Mouse (Mus musculus) hindbrain, embryonic 12.5 days (tissue): Measurements from ENCODE around the gene Lpin2. TPM values are rescaled to one million over a fixed set of nuclear protein-coding genes. Genes with fewer than 3 reads are reported as not detected.
A peak's percentile ranks its signal among the peaks of the same experiment; 100 is the strongest.

Experiments used
- ATAC-seq: fragments of 200-750 bp; cut with Nextera tagmentation; 2 replicates; pipeline ENCODE4 v1.8.0; 2017; ENCODE audit warnings: moderate TSS enrichment; ENCODE audit not compliant: low FRiP score
- H3K27ac ChIP-seq: fragments of 300-500 bp; sonication (generic); 2 replicates; pipeline ENCODE4 v1.5.1; 2016; ENCODE audit warnings: mild to moderate bottlenecking
- H3K27me3 ChIP-seq: fragments of 300-500 bp; sonication (generic); 2 replicates; pipeline ENCODE4 v1.6.1; 2016; ENCODE audit warnings: mild to moderate bottlenecking
- H3K36me3 ChIP-seq: fragments of 300-500 bp; sonication (generic); 2 replicates; pipeline ENCODE4 v1.6.1; 2016; ENCODE audit warnings: mild to moderate bottlenecking
- H3K4me1 ChIP-seq: fragments of 300-500 bp; sonication (generic); 2 replicates; pipeline ENCODE4 v1.6.1; 2016
- H3K4me2 ChIP-seq: fragments of 300-500 bp; sonication (generic); replicated peaks from 2 replicates; pipeline ENCODE4 v1.6.1; 2016; ENCODE audit warnings: mild to moderate bottlenecking
- H3K4me3 ChIP-seq: fragments of 300-500 bp; sonication (generic); 2 replicates; pipeline ENCODE4 v1.5.1; 2016; ENCODE audit warnings: mild to moderate bottlenecking
- H3K9ac ChIP-seq: fragments of 300-500 bp; sonication (generic); 2 replicates; pipeline ENCODE4 v1.6.1; 2016; ENCODE audit warnings: mild to moderate bottlenecking, moderate library complexity
- H3K9me3 ChIP-seq: fragments of 300-500 bp; sonication (generic); replicated peaks from 2 replicates; pipeline ENCODE4 v1.6.1; 2016; ENCODE audit warnings: mild to moderate bottlenecking
- WGBS: fragments of 180-500 bp; shearing (Covaris S2); methylation state at CpG from one replicate; pipeline ENCODE4 v1.1.7; 2016; 5-methylcytosine and 5-hydroxymethylcytosine counted together
- polyA plus RNA-seq: library from polyadenylated mRNA; unstranded; fragments of >200 nt; fragmentation: Nextera tagmentation; extraction: Ambion mirVana; gene quantifications from 2 replicates; pipeline ENCODE4 v1.2.1, GENCODE M21; 2016

Gene Lpin2
- polyA plus RNA-seq, 1 experiment from 2014 or later: 43.1 TPM

- Histone ChIP-seq H3K4me2 (no peak overlapping the region), H3K27me3 (no peaks in the 10 kb centered on the region), H3K9ac (no peak overlapping the region), H3K9me3 (no peaks in the 10 kb centered on the region), H3K27ac (no peak overlapping the region), H3K36me3 (peaks cover 16% of the 10 kb centered on the region), H3K4me3 (no peak overlapping the region), H3K4me1 (no peaks in the 10 kb centered on the region; the same call in 1 of the 2 replicates)
- WGBS: 91% methylated on average over 9 of the region's 9 CpGs
- ATAC-seq: no peak
Measured at GRCm38 (mm10) chr17:71227128-71227895, 45.0 kb downstream of the Lpin2 start.

DNA sequence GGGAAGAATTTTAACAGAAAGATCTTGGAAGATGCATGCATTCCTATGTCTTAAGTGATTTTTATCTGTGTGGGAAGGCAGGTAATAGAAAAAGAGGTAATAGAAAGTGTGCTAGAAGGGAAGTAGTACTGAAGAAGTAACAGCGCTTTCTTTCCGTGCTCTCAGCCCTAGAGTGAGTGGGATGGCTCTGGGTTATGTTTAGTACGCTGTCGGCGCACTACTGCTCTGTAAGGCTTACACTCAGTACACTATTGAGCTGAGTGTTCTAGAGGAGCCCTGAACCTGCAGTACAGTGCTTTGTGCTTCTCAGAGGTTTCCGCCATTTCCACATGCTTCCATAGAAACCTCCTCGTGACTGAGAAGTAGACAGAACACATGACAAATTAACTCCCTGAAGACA, 46.3 kb downstream of the Lpin2 start:
- no peak overlapping the region for H3K4me2 ChIP-seq
- ATAC-seq: no peak
- H3K9ac ChIP-seq: no peak overlapping the region
- H3K9me3 ChIP-seq: no peaks in the 10 kb centered on the region
- H3K36me3 ChIP-seq: peaks cover 16% of the 10 kb centered on the region
- 86% methylated on average over 7 of the region's 7 CpGs for WGBS
- H3K27ac ChIP-seq: no peak overlapping the region
- H3K27me3 ChIP-seq: no peaks in the 10 kb centered on the region
- no peaks in the 10 kb centered on the region; the same call in 1 of the 2 replicates for H3K4me1 ChIP-seq
- H3K4me3 ChIP-seq: no peak overlapping the region

DNA sequence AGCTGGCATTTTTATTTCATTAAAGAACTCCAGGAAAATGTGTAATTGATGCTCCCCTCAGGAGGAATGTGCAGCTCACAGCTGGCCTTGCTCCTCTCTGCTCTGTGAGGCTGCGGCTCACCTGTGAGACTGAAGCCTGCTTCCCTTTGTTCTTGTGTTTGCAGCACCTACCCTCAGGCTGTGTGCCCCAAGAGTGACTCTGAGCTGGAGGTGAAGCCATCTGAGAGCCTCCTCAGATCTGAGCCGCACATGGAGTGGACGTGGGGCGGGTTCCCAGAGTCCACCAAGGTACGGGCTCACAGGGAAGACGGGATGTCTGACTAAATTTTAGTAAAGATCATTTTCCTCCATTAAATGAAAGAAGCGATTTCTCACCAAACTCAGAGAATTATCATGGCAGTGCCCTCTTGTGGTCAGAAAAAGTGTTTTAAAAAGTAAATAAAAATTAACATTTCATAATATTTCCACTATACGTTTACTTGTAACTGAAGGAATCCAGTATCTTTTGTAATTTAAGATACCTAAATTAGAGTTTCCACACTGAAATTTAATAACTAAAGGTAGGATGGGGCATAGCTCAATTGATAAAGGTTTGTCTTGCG, 47.8 kb downstream of the Lpin2 start:
- no peaks in the 10 kb centered on the region for H3K4me1 ChIP-seq
- no peaks in the 10 kb centered on the region for H3K9me3 ChIP-seq
- H3K4me3 ChIP-seq: no peak overlapping the region
- H3K27ac ChIP-seq: no peak overlapping the region; the same call in 1 of the 2 replicates
- ATAC-seq: no peak
- H3K4me2 ChIP-seq: no peak overlapping the region
- H3K9ac ChIP-seq: no peak overlapping the region
- peaks cover 15% of the 10 kb centered on the region for H3K36me3 ChIP-seq
- no peaks in the 10 kb centered on the region for H3K27me3 ChIP-seq
- WGBS: 77% methylated on average over 9 of the region's 9 CpGs

DNA sequence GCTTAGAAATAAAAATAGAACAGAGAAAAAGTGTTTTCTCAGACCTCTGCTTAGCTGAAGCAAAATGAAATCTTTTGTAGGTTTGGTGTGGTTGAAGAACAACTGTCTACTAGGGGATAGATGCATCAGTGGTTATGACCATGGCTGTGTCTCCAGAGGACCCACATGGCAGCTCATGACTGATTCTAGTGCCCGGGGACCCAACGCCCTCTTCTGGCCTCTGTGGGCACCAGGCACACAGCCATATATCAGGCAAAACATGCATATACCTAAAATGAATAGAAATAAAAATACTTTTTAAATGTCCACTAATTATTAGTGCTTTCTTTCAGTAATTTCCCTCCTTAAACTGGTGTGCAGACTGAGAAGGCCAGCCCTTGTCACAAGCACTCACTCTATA, 49.6 kb downstream of the Lpin2 start:
- WGBS: 89% methylated on average over 2 of the region's 2 CpGs
- Histone ChIP-seq H3K4me3 (no peak overlapping the region), H3K9ac (no peak overlapping the region), H3K36me3 (peaks cover 24% of the 10 kb centered on the region), H3K4me1 (no peaks in the 10 kb centered on the region), H3K9me3 (no peaks in the 10 kb centered on the region), H3K4me2 (no peak overlapping the region), H3K27ac (no peak overlapping the region), H3K27me3 (no peaks in the 10 kb centered on the region)
- ATAC-seq: no peak

GRCm38 (mm10) chr17:71233210-71233609, 50.9 kb downstream of the Lpin2 start:
- H3K4me1 ChIP-seq: no peaks in the 10 kb centered on the region
- no peak overlapping the region for H3K4me3 ChIP-seq
- H3K27ac ChIP-seq: no peak overlapping the region
- WGBS: 99% methylated on average over 4 of the region's 4 CpGs
- H3K27me3 ChIP-seq: no peaks in the 10 kb centered on the region
- H3K9ac ChIP-seq: no peak overlapping the region
- H3K9me3 ChIP-seq: no peaks in the 10 kb centered on the region
- peaks cover 36% of the 10 kb centered on the region for H3K36me3 ChIP-seq
- ATAC-seq: no peak
- no peak overlapping the region for H3K4me2 ChIP-seq

DNA sequence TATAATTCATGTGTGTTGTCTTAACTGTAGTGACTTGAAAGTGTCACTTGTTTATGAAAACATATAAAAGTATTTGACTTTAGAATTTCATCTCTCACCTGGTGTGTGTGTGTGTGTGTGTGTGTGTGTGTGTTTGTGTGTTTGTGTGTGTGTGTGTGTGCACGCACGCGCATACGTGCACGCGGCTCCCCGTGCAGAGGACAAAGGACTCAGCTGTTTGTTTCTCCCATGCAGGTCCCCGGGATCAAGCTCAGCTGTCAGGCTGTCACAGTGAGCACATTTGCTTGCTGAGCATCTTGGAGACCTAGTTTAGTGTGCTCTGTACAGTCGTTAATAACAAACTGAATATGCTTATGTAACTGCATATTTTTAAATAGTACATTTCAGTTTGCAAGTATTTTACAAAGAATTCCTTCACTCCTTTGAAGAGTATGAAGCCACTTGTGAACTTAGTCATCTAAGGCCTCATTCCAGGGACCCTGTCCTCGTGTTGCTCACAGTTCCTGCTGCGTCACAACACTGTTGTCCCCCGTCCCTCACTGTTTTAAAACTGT, 51.8 kb downstream of the Lpin2 start:
- Histone ChIP-seq H3K4me3 (no peak overlapping the region), H3K9me3 (no peaks in the 10 kb centered on the region), H3K4me2 (no peak overlapping the region), H3K9ac (no peak overlapping the region), H3K36me3 (peaks cover 44% of the 10 kb centered on the region), H3K4me1 (no peaks in the 10 kb centered on the region), H3K27me3 (no peaks in the 10 kb centered on the region), H3K27ac (no peak overlapping the region)
- ATAC-seq: no peak
- 95% methylated on average over 12 of the region's 12 CpGs for WGBS

- no peaks in the 10 kb centered on the region for H3K27me3 ChIP-seq
- no peaks in the 10 kb centered on the region for H3K4me1 ChIP-seq
- peak overlapping the region; percentile 4; the same call in 1 of the 2 replicates for H3K27ac ChIP-seq
- 89% methylated on average over 12 of the region's 12 CpGs for WGBS
- no peak overlapping the region for H3K4me3 ChIP-seq
- H3K9ac ChIP-seq: no peak overlapping the region
- no peak overlapping the region for H3K4me2 ChIP-seq
- no peak for ATAC-seq
- peaks cover 48% of the 10 kb centered on the region for H3K36me3 ChIP-seq
- no peaks in the 10 kb centered on the region for H3K9me3 ChIP-seq
Measured at GRCm38 (mm10) chr17:71235229-71235958, 53.0 kb downstream of the Lpin2 start.

- no peak overlapping the region for H3K4me3 ChIP-seq
- no peak for ATAC-seq
- no peak overlapping the region for H3K4me2 ChIP-seq
- peaks cover 65% of the 10 kb centered on the region for H3K36me3 ChIP-seq
- WGBS: 94% methylated on average over 7 of the region's 7 CpGs
- H3K9me3 ChIP-seq: no peaks in the 10 kb centered on the region
- no peaks in the 10 kb centered on the region for H3K27me3 ChIP-seq
- no peak overlapping the region for H3K27ac ChIP-seq
- no peak overlapping the region for H3K9ac ChIP-seq
- no peaks in the 10 kb centered on the region for H3K4me1 ChIP-seq
Measured at GRCm38 (mm10) chr17:71238494-71238893, 56.1 kb downstream of the Lpin2 start.

DNA sequence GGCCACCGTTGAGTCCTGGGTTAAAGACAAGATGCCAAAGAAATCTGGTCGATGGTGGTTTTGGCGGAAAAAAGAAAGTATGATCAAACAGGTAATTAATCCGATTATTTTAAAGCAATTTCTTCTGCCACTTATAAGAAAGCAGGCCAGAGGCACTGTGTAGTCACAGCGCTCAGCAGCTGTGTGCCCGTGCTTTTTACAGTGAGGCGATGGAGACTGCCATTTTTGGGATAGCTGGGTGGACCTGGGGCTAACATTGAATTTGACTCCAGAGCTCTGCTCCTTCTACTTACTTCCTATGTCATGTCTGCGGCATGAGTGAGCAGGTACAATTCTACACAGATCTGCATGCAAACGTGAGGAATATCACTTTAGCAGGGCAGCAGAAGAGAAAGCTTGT, 58.5 kb downstream of the Lpin2 start:
- Histone ChIP-seq H3K27me3 (no peaks in the 10 kb centered on the region), H3K9ac (no peak overlapping the region), H3K9me3 (no peaks in the 10 kb centered on the region), H3K4me2 (no peak overlapping the region), H3K27ac (no peak overlapping the region), H3K4me3 (no peak overlapping the region), H3K36me3 (peaks cover 79% of the 10 kb centered on the region), H3K4me1 (no peaks in the 10 kb centered on the region)
- WGBS: 95% methylated on average over 9 of the region's 9 CpGs
- ATAC-seq: no peak

DNA sequence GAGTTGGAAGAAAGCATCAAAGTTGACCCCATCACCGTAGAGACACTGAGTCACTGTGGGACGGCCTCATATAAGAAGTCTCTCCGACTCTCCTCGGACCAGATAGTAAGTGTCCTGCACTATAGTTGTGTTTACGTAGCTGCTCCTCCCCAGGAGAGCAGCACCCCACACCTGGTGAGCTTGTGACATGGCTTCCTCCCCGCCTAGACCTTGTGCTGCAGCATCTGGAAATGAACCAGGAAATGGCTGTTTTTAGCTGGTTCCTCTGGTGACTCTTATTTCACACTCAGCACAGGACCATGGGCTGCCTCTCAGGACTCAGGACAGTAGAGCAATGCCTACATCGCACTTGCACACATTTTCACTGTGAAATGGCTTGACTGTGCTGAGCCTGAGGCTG, 60.3 kb downstream of the Lpin2 start:
- WGBS: 94% methylated on average over 7 of the region's 7 CpGs
- Histone ChIP-seq H3K27ac (no peak overlapping the region), H3K4me3 (no peak overlapping the region), H3K4me1 (no peaks in the 10 kb centered on the region), H3K4me2 (no peak overlapping the region), H3K9me3 (no peaks in the 10 kb centered on the region), H3K9ac (no peak overlapping the region), H3K27me3 (no peaks in the 10 kb centered on the region), H3K36me3 (peaks cover 86% of the 10 kb centered on the region)
- no peak for ATAC-seq

- H3K4me2 ChIP-seq: no peak overlapping the region
- no peaks in the 10 kb centered on the region for H3K9me3 ChIP-seq
- peaks cover 83% of the 10 kb centered on the region for H3K36me3 ChIP-seq
- no peak overlapping the region for H3K27ac ChIP-seq
- no peaks in the 10 kb centered on the region for H3K4me1 ChIP-seq
- no peak overlapping the region for H3K9ac ChIP-seq
- WGBS: 97% methylated on average over 15 of the region's 15 CpGs
- H3K27me3 ChIP-seq: no peaks in the 10 kb centered on the region
- no peak for ATAC-seq
- no peak overlapping the region for H3K4me3 ChIP-seq
Measured at GRCm38 (mm10) chr17:71245133-71245532, 62.8 kb downstream of the Lpin2 start.

- Histone ChIP-seq H3K4me3 (no peak overlapping the region), H3K27ac (no peak overlapping the region), H3K4me2 (no peak overlapping the region), H3K9ac (no peak overlapping the region), H3K36me3 (peaks cover 79% of the 10 kb centered on the region), H3K4me1 (no peaks in the 10 kb centered on the region), H3K9me3 (no peaks in the 10 kb centered on the region), H3K27me3 (no peaks in the 10 kb centered on the region)
- WGBS: 94% methylated on average over 4 of the region's 4 CpGs
- no peak for ATAC-seq
Measured at GRCm38 (mm10) chr17:71246022-71246421, 63.7 kb downstream of the Lpin2 start.
